Mouse (Mus musculus): ENCODE measurements around the gene Cnnm2.

DNA sequence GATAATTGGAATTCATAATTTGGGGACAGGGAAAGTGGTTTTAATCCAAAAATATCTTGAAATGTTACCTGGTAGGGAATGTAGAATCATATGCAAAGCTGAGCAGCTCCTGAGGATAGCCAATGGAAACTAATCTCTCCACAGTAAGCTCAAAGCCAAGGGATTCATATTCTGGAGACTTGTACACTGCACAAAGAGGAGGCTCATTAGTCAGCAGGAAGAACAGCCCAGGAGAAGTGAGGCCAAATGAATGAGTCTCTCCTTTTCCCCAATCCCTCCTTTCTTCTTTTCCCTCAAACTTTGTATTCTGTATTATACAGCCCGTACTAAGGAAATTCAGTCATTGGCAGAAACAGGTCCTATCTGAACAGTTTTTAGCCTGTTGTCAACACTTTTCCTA lies 143.5 kb downstream of the Cnnm2 start:
- TF ChIP-seq E2F4 (IDR thresholded peaks at IDR 0.05; ENCODE audit: insufficient read depth): no peak
- no peak for TF ChIP-seq POLR2A (IDR thresholded peaks at IDR 0.05; ENCODE audit: insufficient read length, low read depth)
- no peak for TF ChIP-seq SRF (IDR thresholded peaks at IDR 0.05; ENCODE audit: control insufficient read depth, insufficient read length, low read depth)
- no peak for TF ChIP-seq MAX (IDR thresholded peaks at IDR 0.05; ENCODE audit: low read depth)
- TF ChIP-seq MYOD1 (IDR thresholded peaks at IDR 0.05; ENCODE audit: control insufficient read depth in 1 of 3, insufficient read length in 2 of 3, low read depth in 2 of 3): no peak
- TF ChIP-seq POLR2AphosphoS2 (IDR thresholded peaks at IDR 0.05; ENCODE audit: insufficient read length, low read depth): no peak
- no peak for TF ChIP-seq MYOG (IDR thresholded peaks at IDR 0.05; ENCODE audit: control insufficient read depth in 1 of 3, insufficient read depth in 1 of 3, insufficient read length in 2 of 3, low read depth in 2 of 3)
- TF ChIP-seq TCF12 (IDR thresholded peaks at IDR 0.05; ENCODE audit: insufficient read depth, poor library complexity, severe bottlenecking): no peak
- no peak for TF ChIP-seq USF1 (IDR thresholded peaks at IDR 0.05; ENCODE audit: low read depth)
- no peak for TF ChIP-seq CEBPB (IDR thresholded peaks at IDR 0.05; ENCODE audit: insufficient read depth, poor library complexity, severe bottlenecking)
- TF ChIP-seq REST (IDR thresholded peaks at IDR 0.05; ENCODE audit: insufficient read depth, insufficient read length): no peak
- TF ChIP-seq TCF3 (IDR thresholded peaks at IDR 0.05; ENCODE audit: insufficient read length, low read depth): no peak
